Comparison of ENCODE assay signal across 15 mouse cellular contexts in the genomic region with DNA sequence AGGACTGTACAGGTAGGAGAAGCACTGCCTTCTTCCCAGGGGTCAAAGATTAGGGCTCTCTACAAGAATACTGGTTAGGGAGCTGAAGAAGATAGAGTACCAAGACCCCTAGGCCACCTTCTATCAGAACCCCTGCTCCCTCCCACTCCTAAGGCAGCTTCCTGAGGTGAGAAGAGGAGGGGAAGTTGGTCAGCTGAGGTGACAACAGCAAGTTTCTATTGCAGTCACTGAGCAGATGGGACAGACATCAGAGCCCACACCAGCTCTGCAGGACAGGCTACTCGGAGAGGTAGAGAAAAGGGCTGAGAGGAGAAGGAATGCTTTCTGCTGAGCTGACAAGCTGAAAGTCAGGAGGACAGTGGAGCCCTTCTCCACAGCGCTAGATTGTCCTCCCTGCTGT.
"Had no signal": no experiment of that assay in that cellular context is flagged by ENCODE, and none has a peak within 500 bp of the region (broad histone marks: within the 10 kb centered on the region; RNA-seq: fewer than 3 reads in every experiment).

No protein-coding gene starts in this region.

- DNase-seq: gastrocnemius, adult 2 months; gastrocnemius, postnatal 10 days; gastrocnemius, postnatal 25 days; heart, adult 18-20 months; heart, postnatal 10 days; kidney, adult 11 months; kidney, adult 2 months; kidney, adult 9 months; kidney, postnatal 14 days; kidney, postnatal 36 days; layer of hippocampus, adult 9-11 months; layer of hippocampus, postnatal 36 days; left cerebral cortex, postnatal 4 days had no signal

- ATAC-seq: hindbrain, postnatal 0 days; intestine, embryonic 16.5 days had no signal
